Mouse (Mus musculus) heart, adult 2 months (tissue): ENCODE data around the gene Gm13278.
"Not testable (repeated sequence)": the region's sequence is repeated elsewhere in the genome, so short reads cannot be mapped to it uniquely, and the experiment has no call there.

ENCODE experiments used
- CTCF ChIP-seq: fragments of 200-600 bp; IDR thresholded peaks from 2 replicates; pipeline ENCODE4 v1.8.1; 2022; ENCODE audit warnings: antibody characterized with exemption, mild to moderate bottlenecking, moderate library complexity
- EP300 ChIP-seq: fragments of 200-500 bp; IDR thresholded peaks from 2 replicates; pipeline ENCODE4 v1.6.1; 2011; ENCODE audit warnings: low read depth, low read length, control low read depth; ENCODE audit not compliant: insufficient read depth

GRCm38 (mm10) chr4:88805761-88806160 is 14.4 kb downstream of the Gm13278 start:
- TF ChIP-seq CTCF: peak; percentile 34
- TF ChIP-seq EP300: not testable (repeated sequence)
